Comparison of ENCODE assay signal across 11 mouse cellular contexts in the genomic region with DNA sequence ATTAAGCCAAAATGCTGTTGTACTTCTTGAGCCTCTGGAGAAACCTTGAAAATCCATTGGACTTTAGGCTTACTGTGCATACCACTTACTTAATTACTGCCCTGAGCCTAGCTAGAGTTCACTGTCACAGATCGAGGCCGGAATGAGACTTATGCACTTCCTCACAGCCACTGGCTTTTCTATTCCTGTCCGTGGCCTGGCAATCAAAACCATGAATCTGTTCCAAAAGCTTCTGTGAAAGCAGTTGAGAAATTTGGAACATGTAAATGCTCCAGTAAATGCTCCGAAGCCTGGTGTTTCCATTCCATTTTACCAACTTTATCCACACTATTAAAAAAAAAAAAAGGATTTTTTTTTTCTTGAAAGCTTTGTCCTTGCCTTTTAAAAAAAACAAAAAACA. TPM values are rescaled to one million over a fixed set of nuclear protein-coding genes. Genes with fewer than 3 reads are reported as not detected.
A peak's percentile ranks its signal among the peaks of the same experiment; 100 is the strongest.
DNase-seq lines count a peak whose midpoint lies in the region; ATAC-seq and TF ChIP-seq lines count a peak whose summit lies in the region.
"Had no signal": no experiment of that assay in that cellular context is flagged by ENCODE, and none has a peak within 500 bp of the region (broad histone marks: within the 10 kb centered on the region; RNA-seq: fewer than 3 reads in every experiment).

No protein-coding gene starts in this region.

- H3K27me3 ChIP-seq in forebrain, postnatal 0 days (ENCODE audit: insufficient read depth, low read length), result no peaks in the 10 kb centered on the region
- H3K27me3 ChIP-seq in forebrain, embryonic 10.5 days (ENCODE audit: poor library complexity, severe bottlenecking), result no peaks in the 10 kb centered on the region
- H3K27me3 ChIP-seq: embryonic facial prominence, embryonic 15.5 days; hindbrain, embryonic 12.5 days had no signal

- 48% methylated on average over 4 of the region's 4 CpGs for WGBS in forebrain, postnatal 0 days
- 94% methylated on average over 4 of the region's 4 CpGs for WGBS in forebrain, embryonic 10.5 days

- H3K27ac ChIP-seq in forebrain, postnatal 0 days (ENCODE audit: low read depth, low read length), result no peak overlapping the region
- no peak overlapping the region for H3K27ac ChIP-seq in forebrain, embryonic 10.5 days
- H3K27ac ChIP-seq: embryonic facial prominence, embryonic 15.5 days; hindbrain, embryonic 12.5 days had no signal

- TF ChIP-seq CTCF in forebrain, postnatal 0 days (IDR thresholded peaks at IDR 0.05; ENCODE audit: low read depth), result no peak

- no peaks in the 10 kb centered on the region for H3K9me3 ChIP-seq in forebrain, postnatal 0 days (ENCODE audit: low read length)
- H3K9me3 ChIP-seq in forebrain, embryonic 10.5 days, result no peaks in the 10 kb centered on the region
- H3K9me3 ChIP-seq: embryonic facial prominence, embryonic 15.5 days; hindbrain, embryonic 12.5 days had no signal

- H3K4me1 ChIP-seq in forebrain, postnatal 0 days (ENCODE audit: insufficient read depth), result no peaks in the 10 kb centered on the region
- peaks cover 5% of the 10 kb centered on the region; the same call in 1 of the 2 replicates for H3K4me1 ChIP-seq in forebrain, embryonic 10.5 days
- H3K4me1 ChIP-seq: hindbrain, embryonic 12.5 days had no signal

- DNase-seq in forebrain, postnatal 0 days, result peak; percentile 7
- DNase-seq in forebrain, embryonic 10.5 days (ENCODE audit: extremely low spot score, low spot score), result no peak
- peak; percentile 22 for DNase-seq in urinary bladder, postnatal 14 days (ENCODE audit: low spot score)
- no peak for DNase-seq in urinary bladder, postnatal 25 days (ENCODE audit: low spot score)
- peak; percentile 47 to 69 for DNase-seq in heart, postnatal 14 days
- no peak for DNase-seq in thymus, postnatal 25 days
- no peak for DNase-seq in T-cell, adult 2 months (ENCODE audit: low spot score)

- no peak overlapping the region for H3K4me3 ChIP-seq in forebrain, postnatal 0 days (ENCODE audit: low read depth, low read length)
- no peak overlapping the region for H3K4me3 ChIP-seq in forebrain, embryonic 10.5 days
- H3K4me3 ChIP-seq: embryonic facial prominence, embryonic 15.5 days; hindbrain, embryonic 12.5 days had no signal

- intact Hi-C loops in heart, postnatal 14 days (cut with DNase I), result loop anchor here (2.0 kb wide), 1 partner anchor 14 kb away; no protein-coding TSS in a partner anchor

- no peaks in the 10 kb centered on the region for H3K36me3 ChIP-seq in forebrain, postnatal 0 days (ENCODE audit: insufficient read depth)
- H3K36me3 ChIP-seq in forebrain, embryonic 10.5 days (replicated peaks), result peaks cover 17% of the 10 kb centered on the region
- H3K36me3 ChIP-seq: embryonic facial prominence, embryonic 15.5 days; hindbrain, embryonic 12.5 days had no signal

- ATAC-seq in forebrain, postnatal 0 days, result no peak
- no peak for ATAC-seq in megakaryocyte progenitor cell, adult 5-6 weeks (replicated peaks; ENCODE audit: poor library complexity)

- H3K4me2 ChIP-seq in forebrain, postnatal 0 days (ENCODE audit: low read depth), result no peak overlapping the region
- H3K4me2 ChIP-seq: embryonic facial prominence, embryonic 15.5 days; hindbrain, embryonic 12.5 days; liver, embryonic 11.5 days had no signal

- no peak overlapping the region for H3K9ac ChIP-seq in forebrain, postnatal 0 days
- H3K9ac ChIP-seq: embryonic facial prominence, embryonic 15.5 days; hindbrain, embryonic 12.5 days had no signal

RNA-seq across cellular contexts. Expression of gene Sppl3, which starts 29.8 kb away (rescaled TPM):
- 79.1 and 114 TPM in 2 replicates for total RNA-seq in forebrain, postnatal 0 days (2014; rRNA removed)
- polyA plus RNA-seq in forebrain, postnatal 0 days (2015; fragmentation: Nextera tagmentation; extraction: Ambion mirVana), result 36.0 and 43.5 TPM in 2 replicates
- polyA plus RNA-seq in forebrain, embryonic 10.5 days (2016; fragmentation: Nextera tagmentation; extraction: Ambion mirVana), result 11.8 and 13.3 TPM in 2 replicates
- total RNA-seq in heart, postnatal 14 days (2021), result 10 to 100 TPM; 40.6 to 42.5 TPM
- total RNA-seq in megakaryocyte progenitor cell, adult 5-6 weeks (2015), result 32.0 and 40.2 TPM in 2 replicates
- 23.4 and 28.6 TPM in 2 replicates for total RNA-seq in megakaryocyte progenitor cell, adult 5-6 weeks (2017)

RNA-seq across cellular contexts. Expression of gene Gm10401, which starts 57.3 kb away (rescaled TPM):
- total RNA-seq in forebrain, postnatal 0 days (2014; rRNA removed), result not detected in 2 replicates
- 32.5 and 44.0 TPM in 2 replicates for polyA plus RNA-seq in forebrain, postnatal 0 days (2015; fragmentation: Nextera tagmentation; extraction: Ambion mirVana)
- polyA plus RNA-seq in forebrain, embryonic 10.5 days (2016; fragmentation: Nextera tagmentation; extraction: Ambion mirVana), result 18.3 and 22.9 TPM in 2 replicates
- total RNA-seq in heart, postnatal 14 days (2021), result not detected
- not detected in 2 replicates for total RNA-seq in megakaryocyte progenitor cell, adult 5-6 weeks (2015)
- total RNA-seq in megakaryocyte progenitor cell, adult 5-6 weeks (2017), result not detected in 2 replicates

Comparison
In these comparisons a context has a peak if more than half of its experiments do, and no peak if none do; other contexts are left out.
1. DNase-seq: peak in forebrain, postnatal 0 days (single experiment), urinary bladder, postnatal 14 days (single experiment) and heart, postnatal 14 days (2 of 2); none in forebrain, embryonic 10.5 days (single experiment), urinary bladder, postnatal 25 days (single experiment), thymus, postnatal 25 days (single experiment) and T-cell, adult 2 months (single experiment).